Mouse (Mus musculus) kidney, adult 2 months (tissue): Measurements from ENCODE around the gene Cd151.

Experiments used
- CTCF ChIP-seq: fragments of 200-500 bp; conservative IDR thresholded peaks from 2 replicates; pipeline ENCODE4 v1.5.1; 2011; ENCODE audit warnings: low read depth, mild to moderate bottlenecking, control low read depth, low read length, moderate library complexity, mixed read lengths; ENCODE audit not compliant: insufficient read depth, insufficient read length
- POLR2A ChIP-seq: fragments of 200-500 bp; IDR thresholded peaks from one replicate; pipeline ENCODE4 v1.6.1; 2011; ENCODE audit warnings: low read depth, low read length, control low read depth

- no peak for TF ChIP-seq POLR2A
- no peak for TF ChIP-seq CTCF
Measured at GRCm38 (mm10) chr7:141429840-141430584, 37.2 kb upstream of the Cd151 start.
